Mouse (Mus musculus): ENCODE measurements at regions not wholly inside any gene's neighbourhood (a gene's known extent, or its start where the extent isn't known, plus 50 kb on each side); places are given as distances from the start of the nearest gene placed in this dataset.

GRCm38 (mm10) chr14:24081911-24082558 is 67.7 kb upstream of the Kcnma1 start:
- intact Hi-C loops (cut with DNase I): no loop called here
- peak in 1 of 2 experiments; percentile 3 for DNase-seq

DNA sequence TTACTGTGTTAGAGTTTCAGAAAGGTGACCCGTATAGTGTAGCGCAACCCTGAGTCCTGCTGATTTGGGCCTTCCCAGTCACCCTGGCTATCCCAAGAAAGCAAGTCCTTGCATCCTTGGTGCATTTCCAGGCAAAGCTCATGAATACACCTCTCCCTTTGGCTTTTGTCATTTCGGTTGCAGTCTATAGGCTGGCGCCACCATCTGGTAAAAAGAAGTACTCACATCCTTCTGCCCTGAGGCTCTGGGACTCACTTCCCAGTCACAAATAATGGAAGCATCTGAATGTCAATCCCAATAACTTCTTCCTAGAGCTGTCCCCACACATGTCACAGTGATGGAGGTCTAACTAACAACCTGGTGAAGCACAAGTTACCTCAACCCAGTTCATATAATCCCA is 54.4 kb upstream of the Kcnma1 start:
- intact Hi-C loops (cut with DNase I): no loop called here

DNA sequence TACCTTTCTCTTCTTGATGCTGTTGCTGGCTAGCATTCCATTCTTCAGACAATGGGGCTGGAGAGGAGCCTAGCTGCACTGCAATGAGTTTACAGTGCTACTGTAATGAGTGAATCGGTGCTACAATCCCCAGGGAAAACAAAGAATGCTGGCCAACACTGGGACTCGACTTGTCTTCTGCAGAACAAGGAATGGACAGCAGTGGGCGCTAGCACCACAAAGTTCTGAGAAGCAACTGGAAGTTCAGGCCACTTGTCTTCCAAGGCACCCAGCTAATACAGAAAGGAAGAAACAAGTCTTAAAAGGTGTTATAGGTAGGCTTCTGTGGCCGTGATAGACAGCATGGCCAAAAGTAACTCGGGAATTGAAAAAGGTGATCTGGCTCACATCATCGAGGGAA is 53.4 kb upstream of the Kcnma1 start:
- intact Hi-C loops (cut with DNase I): loop anchor here (1.0 kb wide), 1 partner anchor 208 kb away; no protein-coding TSS in a partner anchor

More for the DNA sequence above, 54.4 kb upstream of the Kcnma1 start:
- DNase-seq: no peak

GRCm38 (mm10) chr14:24065231-24065767 is 51.0 kb upstream of the Kcnma1 start:
- DNase-seq: no peak
- intact Hi-C loops (cut with DNase I): no loop called here

More for the DNA sequence above, 53.4 kb upstream of the Kcnma1 start:
- DNase-seq: peak; percentile 44 to 57
